Mouse (Mus musculus): ENCODE results near the gene Xrcc2. TPM values are rescaled to one million over a fixed set of nuclear protein-coding genes. Genes with fewer than 3 reads are reported as not detected.

Gene Xrcc2
- polyA plus RNA-seq, 1 experiment from 2014 or later, result 9.5 TPM

GRCm38 (mm10) chr5:25665516-25665915, 40.1 kb downstream of the Xrcc2 start:
- no peak for ATAC-seq (ENCODE audit: low FRiP score)
- Histone ChIP-seq H3K4me3 (no peak overlapping the region), H3K4me1 (peaks cover 8% of the 10 kb centered on the region), H3K27me3 (no peaks in the 10 kb centered on the region), H3K27ac (no peak overlapping the region), H3K36me3 (no peaks in the 10 kb centered on the region), H3K9me3 (replicated peaks) (no peaks in the 10 kb centered on the region), H3K4me2 (replicated peaks) (no peak overlapping the region), H3K9ac (no peak overlapping the region)
- whole genome bisulfite sequencing, result 86% methylated on average over 10 of the region's 10 CpGs

GRCm38 (mm10) chr5:25663165-25663564, 42.5 kb downstream of the Xrcc2 start:
- Histone ChIP-seq H3K9me3 (replicated peaks) (no peaks in the 10 kb centered on the region), H3K27me3 (no peaks in the 10 kb centered on the region), H3K9ac (no peak overlapping the region), H3K4me3 (no peak overlapping the region), H3K4me2 (replicated peaks) (no peak overlapping the region), H3K4me1 (peaks cover 8% of the 10 kb centered on the region), H3K27ac (no peak overlapping the region), H3K36me3 (no peaks in the 10 kb centered on the region)
- WGBS, result 69% methylated on average over 2 of the region's 2 CpGs
- ATAC-seq (ENCODE audit: low FRiP score), result no peak

- peaks cover 8% of the 10 kb centered on the region; the same call in 1 of the 2 replicates for H3K4me1 ChIP-seq
- H3K9ac ChIP-seq, result no peak overlapping the region
- peak; percentile 61; the same call in 1 of the 2 replicates for ATAC-seq (ENCODE audit: low FRiP score)
- peaks cover 3% of the 10 kb centered on the region; the same call in 1 of the 2 replicates for H3K27me3 ChIP-seq
- no peaks in the 10 kb centered on the region for H3K36me3 ChIP-seq
- H3K4me2 ChIP-seq (replicated peaks), result peak overlapping the region; percentile 47
- WGBS, result 6% methylated on average over 14 of the region's 14 CpGs
- H3K9me3 ChIP-seq (replicated peaks), result no peaks in the 10 kb centered on the region
- peak overlapping the region; percentile 7; the same call in 1 of the 2 replicates for H3K4me3 ChIP-seq
- no peak overlapping the region for H3K27ac ChIP-seq
These were observed 51.0 kb downstream of the Xrcc2 start for GRCm38 (mm10) chr5:25654578-25654987.

- no peaks in the 10 kb centered on the region for H3K9me3 ChIP-seq (replicated peaks)
- H3K9ac ChIP-seq, result no peak overlapping the region
- H3K27ac ChIP-seq, result no peak overlapping the region
- no peak overlapping the region for H3K4me3 ChIP-seq
- peaks cover 8% of the 10 kb centered on the region; the same call in 1 of the 2 replicates for H3K4me1 ChIP-seq
- peaks cover 3% of the 10 kb centered on the region; the same call in 1 of the 2 replicates for H3K27me3 ChIP-seq
- 44% methylated on average over 3 of the region's 3 CpGs for WGBS
- H3K36me3 ChIP-seq, result no peaks in the 10 kb centered on the region
- no peak overlapping the region for H3K4me2 ChIP-seq (replicated peaks)
- no peak for ATAC-seq (ENCODE audit: low FRiP score)
These were observed 52.2 kb downstream of the Xrcc2 start for GRCm38 (mm10) chr5:25653377-25653776.

GRCm38 (mm10) chr5:25652435-25652834, 53.2 kb downstream of the Xrcc2 start:
- H3K9ac ChIP-seq, result no peak overlapping the region
- peaks cover 8% of the 10 kb centered on the region; the same call in 1 of the 2 replicates for H3K4me1 ChIP-seq
- peaks cover 3% of the 10 kb centered on the region; the same call in 1 of the 2 replicates for H3K27me3 ChIP-seq
- H3K4me2 ChIP-seq (replicated peaks), result no peak overlapping the region
- WGBS, result 85% methylated on average over 7 of the region's 7 CpGs
- no peak for ATAC-seq (ENCODE audit: low FRiP score)
- no peak overlapping the region for H3K27ac ChIP-seq
- H3K9me3 ChIP-seq (replicated peaks), result no peaks in the 10 kb centered on the region
- H3K36me3 ChIP-seq, result no peaks in the 10 kb centered on the region
- H3K4me3 ChIP-seq, result no peak overlapping the region

GRCm38 (mm10) chr5:25645661-25646364, 59.8 kb downstream of the Xrcc2 start:
- Histone ChIP-seq H3K9me3 (replicated peaks) (no peaks in the 10 kb centered on the region), H3K4me1 (no peaks in the 10 kb centered on the region), H3K4me3 (no peak overlapping the region), H3K4me2 (replicated peaks) (no peak overlapping the region), H3K9ac (no peak overlapping the region), H3K36me3 (no peaks in the 10 kb centered on the region), H3K27me3 (no peaks in the 10 kb centered on the region), H3K27ac (no peak overlapping the region)
- no peak for ATAC-seq (ENCODE audit: low FRiP score)
- WGBS, result 77% methylated on average over 8 of the region's 8 CpGs

- H3K4me3 ChIP-seq, result no peak overlapping the region
- no peak overlapping the region for H3K9ac ChIP-seq
- no peaks in the 10 kb centered on the region for H3K27me3 ChIP-seq
- no peak for ATAC-seq (ENCODE audit: low FRiP score)
- H3K4me2 ChIP-seq (replicated peaks), result no peak overlapping the region
- 92% methylated on average over 2 of the region's 2 CpGs for WGBS
- H3K4me1 ChIP-seq, result no peaks in the 10 kb centered on the region
- H3K36me3 ChIP-seq, result no peaks in the 10 kb centered on the region
- H3K9me3 ChIP-seq (replicated peaks), result no peaks in the 10 kb centered on the region
- H3K27ac ChIP-seq, result no peak overlapping the region
These were observed 61.1 kb downstream of the Xrcc2 start for GRCm38 (mm10) chr5:25644509-25644908.

- H3K27ac ChIP-seq, result no peak overlapping the region
- no peaks in the 10 kb centered on the region for H3K27me3 ChIP-seq
- H3K4me3 ChIP-seq, result no peak overlapping the region
- no peaks in the 10 kb centered on the region for H3K9me3 ChIP-seq (replicated peaks)
- no peak for ATAC-seq (ENCODE audit: low FRiP score)
- no peaks in the 10 kb centered on the region for H3K36me3 ChIP-seq
- no peaks in the 10 kb centered on the region for H3K4me1 ChIP-seq
- H3K9ac ChIP-seq, result no peak overlapping the region
- H3K4me2 ChIP-seq (replicated peaks), result no peak overlapping the region
- WGBS, result 84% methylated on average over 1 of the region's 1 CpGs
These were observed 62.9 kb downstream of the Xrcc2 start for GRCm38 (mm10) chr5:25642741-25643140.

Other genes with a start within 250 kb of the Xrcc2 start
- gene Kmt2c, start 207.0 kb downstream of the Xrcc2 start, polyA plus RNA-seq (2016; fragmentation: Nextera tagmentation; extraction: Ambion mirVana), result 27.1 and 27.9 TPM in 2 replicates
- gene Cct8l1, start 189.8 kb downstream of the Xrcc2 start, polyA plus RNA-seq (2016; fragmentation: Nextera tagmentation; extraction: Ambion mirVana), result 0.14 TPM in 1 of 2 replicates, not detected in the other
- gene Actr3b, start 54.2 kb upstream of the Xrcc2 start, polyA plus RNA-seq (2016; fragmentation: Nextera tagmentation; extraction: Ambion mirVana), result 9.4 and 10.0 TPM in 2 replicates
- gene Gm21663, start 236.6 kb upstream of the Xrcc2 start, polyA plus RNA-seq (2016; fragmentation: Nextera tagmentation; extraction: Ambion mirVana), result not detected in 2 replicates
- gene Gm21671, start 248.6 kb upstream of the Xrcc2 start, polyA plus RNA-seq (2016; fragmentation: Nextera tagmentation; extraction: Ambion mirVana), result not detected in 2 replicates